16 mouse cellular contexts compared by ENCODE assay signal in genomic region chr13:109437231-109437776, GRCm38 (mm10).
"Had no signal": no experiment of that assay in that cellular context is flagged by ENCODE, and none has a peak within 500 bp of the region (broad histone marks: within the 10 kb centered on the region; RNA-seq: fewer than 3 reads in every experiment).

No protein-coding gene starts in this region.

- DNase-seq: kidney, adult 8-10 months; kidney, postnatal 10 days; kidney, postnatal 4 days; left cerebral cortex, postnatal 4 days; lung, adult 18-20 months; lung, postnatal 36 days; right cerebral cortex, postnatal 14 days; thymus, postnatal 4 days had no signal

- H3K4me3 ChIP-seq: layer of hippocampus, adult 2 months; limb, embryonic 13.5 days; megakaryocyte, embryonic 14.5 days; midbrain, embryonic 15.5 days; neural tube, embryonic 13.5 days had no signal

- H3K27ac ChIP-seq: layer of hippocampus, adult 2 months; limb, embryonic 13.5 days; liver, embryonic 14.5 days; midbrain, embryonic 15.5 days; neural tube, embryonic 13.5 days; stomach, postnatal 0 days had no signal

- ATAC-seq: midbrain, embryonic 15.5 days had no signal

- H3K9me3 ChIP-seq: limb, embryonic 13.5 days; megakaryocyte, embryonic 14.5 days; midbrain, embryonic 15.5 days; neural tube, embryonic 13.5 days had no signal

- H3K27me3 ChIP-seq: limb, embryonic 13.5 days; midbrain, embryonic 15.5 days; neural tube, embryonic 13.5 days had no signal

- H3K4me2 ChIP-seq: limb, embryonic 13.5 days; midbrain, embryonic 11.5 days; midbrain, embryonic 15.5 days; neural tube, embryonic 13.5 days had no signal

- H3K36me3 ChIP-seq: limb, embryonic 13.5 days; midbrain, embryonic 15.5 days; neural tube, embryonic 13.5 days had no signal

- H3K9ac ChIP-seq: limb, embryonic 13.5 days; liver, embryonic 14.5 days; midbrain, embryonic 15.5 days; neural tube, embryonic 13.5 days had no signal
